Mouse (Mus musculus) midbrain, embryonic 14.5 days (tissue): ENCODE measurements around the gene Fbn1. TPM values are rescaled to one million over a fixed set of nuclear protein-coding genes. Genes with fewer than 3 reads are reported as not detected.

ENCODE experiments used
- ATAC-seq: fragments of 200-750 bp; cut with Nextera tagmentation; 2 replicates; pipeline ENCODE4 v1.8.0; 2017; ENCODE audit warnings: moderate number of reproducible peaks, moderate library complexity; ENCODE audit not compliant: low FRiP score, low TSS enrichment
- DNase-seq: peaks from one replicate; pipeline ENCODE4 v3.0.0-alpha.2; 2015
- H3K27ac ChIP-seq: fragments of 300-500 bp; sonication (generic); replicated peaks from 2 replicates; pipeline ENCODE4 v1.5.1; 2014; ENCODE audit warnings: mild to moderate bottlenecking, low read depth, low read length, moderate library complexity
- H3K27me3 ChIP-seq: fragments of 300-500 bp; sonication (generic); 2 replicates; pipeline ENCODE4 v1.6.1; 2014; ENCODE audit warnings: low read length, control low read depth, mixed read lengths; ENCODE audit not compliant: control insufficient read depth, insufficient read depth
- H3K36me3 ChIP-seq: fragments of 300-500 bp; sonication (generic); 2 replicates; pipeline ENCODE4 v1.6.1; 2014; ENCODE audit warnings: low read length, control low read depth; ENCODE audit not compliant: control insufficient read depth, insufficient read depth
- H3K4me1 ChIP-seq: fragments of 300-500 bp; sonication (generic); 2 replicates; pipeline ENCODE4 v1.6.1; 2014; ENCODE audit warnings: mild to moderate bottlenecking, antibody characterized with exemption, low read length, control low read depth; ENCODE audit not compliant: control insufficient read depth, insufficient read depth
- H3K4me2 ChIP-seq: fragments of 300-500 bp; sonication (generic); 2 replicates; pipeline ENCODE4 v1.6.1; 2014; ENCODE audit warnings: mild to moderate bottlenecking, low read length, moderate library complexity
- H3K4me3 ChIP-seq: fragments of 300-500 bp; sonication (generic); replicated peaks from 2 replicates; pipeline ENCODE4 v1.5.1; 2014; ENCODE audit warnings: low read depth, low read length
- H3K9ac ChIP-seq: fragments of 300-500 bp; sonication (generic); replicated peaks from 2 replicates; pipeline ENCODE4 v1.6.1; 2014; ENCODE audit warnings: mild to moderate bottlenecking, low read length, moderate library complexity
- H3K9me3 ChIP-seq: fragments of 300-500 bp; sonication (generic); 2 replicates; pipeline ENCODE4 v1.6.1; 2016; ENCODE audit warnings: low read length, control low read depth, mixed read lengths; ENCODE audit not compliant: control insufficient read depth
- WGBS: fragments of 180-500 bp; shearing (Covaris S2); extraction: QIAGEN DNeasy Blood & Tissue Kit; methylation state at CpG from one replicate; pipeline ENCODE4 v1.1.7; 2014; 5-methylcytosine and 5-hydroxymethylcytosine counted together
- polyA plus RNA-seq: library from polyadenylated mRNA; unstranded; fragments of >200 nt; fragmentation: Nextera tagmentation; extraction: Ambion mirVana; gene quantifications from 2 replicates; pipeline ENCODE4 v1.2.1, GENCODE M21; 2014

Fbn1 gene
- polyA plus RNA-seq, 1 experiment from 2014 or later, result 4.4 TPM

DNA sequence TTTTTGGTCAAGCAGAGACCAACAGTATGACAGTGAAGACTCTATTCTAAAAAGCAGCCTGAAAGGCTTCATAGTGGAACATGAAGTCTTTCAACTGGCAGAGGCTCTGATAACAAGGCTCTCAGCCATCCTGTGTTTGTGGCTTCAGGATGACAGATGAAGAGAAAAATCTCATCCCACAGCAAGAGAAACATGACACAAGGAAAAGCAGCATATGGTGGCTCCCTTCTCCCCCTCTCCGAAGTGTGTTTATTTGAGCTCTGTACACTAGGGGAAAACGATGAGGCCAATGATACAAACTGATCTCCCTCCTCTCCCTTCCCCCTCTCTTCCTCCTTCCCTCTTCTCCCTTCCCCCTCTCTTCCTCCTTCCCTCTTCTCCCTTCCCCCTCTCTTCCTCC lies 127.7 kb downstream of the Fbn1 start:
- WGBS, result 100% methylated on average over 2 of the region's 2 CpGs
- no peak for ATAC-seq
- no peak overlapping the region for H3K4me3 ChIP-seq
- H3K4me1 ChIP-seq, result no peaks in the 10 kb centered on the region
- H3K36me3 ChIP-seq, result no peaks in the 10 kb centered on the region
- no peak for DNase-seq
- no peak overlapping the region for H3K4me2 ChIP-seq
- no peaks in the 10 kb centered on the region for H3K9me3 ChIP-seq
- H3K27ac ChIP-seq, result no peak overlapping the region
- no peaks in the 10 kb centered on the region for H3K27me3 ChIP-seq
- H3K9ac ChIP-seq, result no peak overlapping the region

DNA sequence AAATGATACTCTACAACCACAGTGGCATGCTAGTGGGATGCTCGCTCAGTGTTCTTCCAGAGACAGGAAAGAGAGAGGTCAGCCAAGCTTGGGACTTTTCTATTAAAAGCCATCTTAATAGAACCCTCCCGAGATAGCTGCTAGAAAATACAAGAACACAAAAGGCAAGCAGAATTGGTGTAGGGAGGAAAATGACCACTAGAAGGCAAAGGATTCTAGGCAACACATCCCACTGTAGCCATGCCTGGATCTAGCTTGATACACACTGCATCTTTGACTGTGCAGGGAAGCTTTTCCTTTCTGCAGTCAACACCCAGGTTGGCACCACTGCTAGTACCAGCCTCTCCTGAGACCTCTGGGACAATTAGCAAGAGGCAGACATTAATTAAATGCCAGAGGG lies 128.6 kb downstream of the Fbn1 start:
- Histone ChIP-seq H3K36me3 (no peaks in the 10 kb centered on the region), H3K27ac (no peak overlapping the region), H3K4me3 (no peak overlapping the region), H3K4me2 (no peak overlapping the region), H3K4me1 (no peaks in the 10 kb centered on the region), H3K9me3 (no peaks in the 10 kb centered on the region), H3K9ac (no peak overlapping the region), H3K27me3 (no peaks in the 10 kb centered on the region)
- ATAC-seq, result no peak
- 85% methylated on average over 2 of the region's 2 CpGs for WGBS
- DNase-seq, result no peak

DNA sequence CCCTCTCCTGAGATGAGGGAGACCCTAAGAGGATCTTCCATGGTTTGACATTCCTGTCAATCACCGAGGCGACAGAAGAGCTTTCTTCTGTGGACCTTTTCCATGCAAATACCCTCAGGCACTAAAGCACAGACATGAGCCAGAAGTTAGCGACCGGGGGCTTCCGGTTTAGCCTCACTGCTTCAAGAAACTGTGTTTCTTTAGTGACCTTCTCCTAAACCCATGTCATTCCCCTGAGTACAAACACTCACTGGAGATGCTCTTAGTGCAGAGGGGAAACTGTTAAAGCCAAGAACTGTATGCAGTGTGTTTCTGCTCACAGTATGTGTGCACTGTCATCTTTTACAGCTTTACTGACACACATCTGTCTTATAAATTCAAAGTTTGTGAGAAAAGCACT lies 131.9 kb downstream of the Fbn1 start:
- H3K36me3 ChIP-seq, result no peaks in the 10 kb centered on the region
- no peak overlapping the region for H3K27ac ChIP-seq
- DNase-seq (no peak), ATAC-seq (no peak)
- H3K9me3 ChIP-seq, result no peaks in the 10 kb centered on the region
- no peak overlapping the region for H3K4me3 ChIP-seq
- no peaks in the 10 kb centered on the region for H3K4me1 ChIP-seq
- H3K9ac ChIP-seq, result no peak overlapping the region
- 44% methylated on average over 5 of the region's 5 CpGs for WGBS
- no peaks in the 10 kb centered on the region for H3K27me3 ChIP-seq
- H3K4me2 ChIP-seq, result no peak overlapping the region

DNA sequence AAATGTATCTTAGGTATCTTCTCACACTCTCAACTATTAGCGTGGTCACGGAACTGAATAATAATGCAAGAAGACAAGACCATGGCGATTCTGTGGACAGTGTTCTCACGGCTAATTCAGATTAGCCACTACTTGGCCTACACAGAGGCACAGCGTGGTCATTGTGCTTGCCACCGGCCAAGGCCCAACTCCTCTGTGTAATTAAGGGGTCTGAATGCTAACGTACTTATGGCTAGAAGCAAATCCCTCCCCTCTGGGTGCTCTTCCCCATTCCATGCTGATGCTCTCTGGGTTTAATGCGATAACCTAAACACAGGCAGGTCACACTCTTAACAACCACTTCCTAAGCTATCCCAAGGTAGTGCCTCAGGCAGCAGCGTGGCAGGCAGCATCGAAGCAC lies 132.5 kb downstream of the Fbn1 start:
- ATAC-seq (no peak), DNase-seq (no peak)
- WGBS, result 67% methylated on average over 10 of the region's 10 CpGs
- Histone ChIP-seq H3K4me3 (no peak overlapping the region), H3K27me3 (no peaks in the 10 kb centered on the region), H3K4me1 (no peaks in the 10 kb centered on the region), H3K9me3 (no peaks in the 10 kb centered on the region), H3K9ac (no peak overlapping the region), H3K4me2 (no peak overlapping the region), H3K36me3 (no peaks in the 10 kb centered on the region), H3K27ac (no peak overlapping the region)

DNA sequence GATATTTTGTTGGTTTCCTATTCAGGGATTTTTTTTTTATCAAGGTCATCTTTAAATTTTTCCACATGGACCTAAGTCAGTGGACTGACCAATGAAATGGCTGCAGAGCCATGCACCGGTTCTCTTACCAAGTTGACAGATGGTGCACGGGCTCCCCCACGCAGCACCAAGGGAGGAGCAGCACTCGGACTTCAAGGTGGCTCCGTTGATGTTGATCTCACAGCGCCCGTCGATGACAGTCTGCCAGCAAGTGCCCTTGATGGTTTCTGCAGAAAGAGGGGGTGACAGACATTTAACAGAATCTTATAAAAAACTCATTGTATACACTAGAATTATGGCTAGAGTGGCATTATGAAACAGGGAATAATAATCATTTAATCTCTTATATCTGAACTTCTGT lies 138.1 kb downstream of the Fbn1 start:
- ATAC-seq, result no peak
- WGBS, result 96% methylated on average over 8 of the region's 8 CpGs
- no peaks in the 10 kb centered on the region for H3K9me3 ChIP-seq
- peaks cover 12% of the 10 kb centered on the region; the same call in 1 of the 2 replicates for H3K36me3 ChIP-seq
- no peak overlapping the region for H3K4me2 ChIP-seq
- DNase-seq, result no peak
- no peaks in the 10 kb centered on the region for H3K27me3 ChIP-seq
- no peak overlapping the region for H3K4me3 ChIP-seq
- no peak overlapping the region for H3K27ac ChIP-seq
- no peaks in the 10 kb centered on the region for H3K4me1 ChIP-seq
- no peak overlapping the region for H3K9ac ChIP-seq

GRCm38 (mm10) chr2:125368616-125369015 lies 139.2 kb downstream of the Fbn1 start:
- H3K4me3 ChIP-seq, result no peak overlapping the region
- DNase-seq, result no peak
- no peak overlapping the region for H3K27ac ChIP-seq
- no peaks in the 10 kb centered on the region for H3K9me3 ChIP-seq
- no peak overlapping the region for H3K9ac ChIP-seq
- H3K4me1 ChIP-seq, result no peaks in the 10 kb centered on the region
- no peaks in the 10 kb centered on the region for H3K27me3 ChIP-seq
- H3K4me2 ChIP-seq, result no peak overlapping the region
- 87% methylated on average over 4 of the region's 4 CpGs for WGBS
- peaks cover 14% of the 10 kb centered on the region; the same call in 1 of the 2 replicates for H3K36me3 ChIP-seq
- ATAC-seq, result no peak

- no peak for ATAC-seq
- Histone ChIP-seq H3K4me1 (no peaks in the 10 kb centered on the region), H3K27me3 (no peaks in the 10 kb centered on the region), H3K9me3 (no peaks in the 10 kb centered on the region), H3K4me3 (no peak overlapping the region), H3K4me2 (no peak overlapping the region), H3K36me3 (peaks cover 23% of the 10 kb centered on the region; the same call in 1 of the 2 replicates), H3K9ac (no peak overlapping the region), H3K27ac (no peak overlapping the region)
- no peak for DNase-seq
- 96% methylated on average over 4 of the region's 4 CpGs for WGBS
Measured at GRCm38 (mm10) chr2:125361661-125362060, 146.1 kb downstream of the Fbn1 start.

DNA sequence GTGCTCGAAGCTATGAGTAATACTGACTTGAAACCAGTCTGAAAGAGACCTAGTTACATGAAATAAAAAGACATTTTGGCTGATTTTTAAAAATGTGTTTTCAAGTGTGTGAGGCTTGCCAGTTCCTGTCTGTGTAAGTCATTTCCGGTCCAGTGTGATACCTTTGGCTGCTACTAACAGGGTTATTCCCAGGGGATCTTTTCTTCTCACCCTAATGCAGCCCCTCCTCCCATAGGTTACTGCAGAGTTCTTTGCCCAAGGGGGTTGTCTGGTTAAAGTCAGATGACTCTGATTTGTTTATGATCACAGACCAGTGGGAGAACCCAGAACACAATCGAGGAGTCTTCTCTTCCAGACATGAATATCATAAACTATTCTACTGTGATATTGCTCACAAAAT lies 151.3 kb downstream of the Fbn1 start:
- Histone ChIP-seq H3K27me3 (no peaks in the 10 kb centered on the region), H3K4me3 (no peak overlapping the region), H3K9ac (no peak overlapping the region), H3K4me1 (no peaks in the 10 kb centered on the region), H3K36me3 (peaks cover 6% of the 10 kb centered on the region; the same call in 1 of the 2 replicates), H3K4me2 (no peak overlapping the region), H3K27ac (no peak overlapping the region), H3K9me3 (no peaks in the 10 kb centered on the region)
- no peak for ATAC-seq
- DNase-seq, result no peak
- WGBS, result 89% methylated on average over 3 of the region's 3 CpGs

DNA sequence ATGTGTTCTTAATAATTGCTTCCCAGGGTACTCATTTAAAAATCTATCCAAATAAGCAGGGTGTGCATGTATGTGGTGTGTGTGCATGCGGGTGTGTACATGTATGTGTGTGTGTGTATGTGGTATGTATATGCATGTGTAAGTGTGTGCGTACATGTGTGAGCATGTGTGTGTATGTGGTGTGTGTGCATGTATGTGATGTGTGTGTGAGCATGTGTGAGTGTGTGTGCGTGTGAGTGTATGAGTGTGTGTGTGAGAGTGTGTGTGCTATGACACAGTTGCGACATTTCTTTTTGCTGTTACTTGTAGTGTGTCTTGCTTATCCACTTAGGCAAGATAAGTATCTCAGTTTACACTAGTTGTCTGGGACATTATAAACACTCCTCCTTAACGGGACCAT lies 151.7 kb downstream of the Fbn1 start:
- no peak for ATAC-seq
- WGBS, result 92% methylated on average over 5 of the region's 5 CpGs
- no peak overlapping the region for H3K27ac ChIP-seq
- no peaks in the 10 kb centered on the region for H3K27me3 ChIP-seq
- no peak overlapping the region for H3K4me2 ChIP-seq
- no peak overlapping the region for H3K9ac ChIP-seq
- no peaks in the 10 kb centered on the region for H3K9me3 ChIP-seq
- peaks cover 9% of the 10 kb centered on the region; the same call in 1 of the 2 replicates for H3K36me3 ChIP-seq
- no peak for DNase-seq
- no peak overlapping the region for H3K4me3 ChIP-seq
- H3K4me1 ChIP-seq, result no peaks in the 10 kb centered on the region
